Mouse (Mus musculus) kidney, postnatal 25 days (tissue): Measurements from ENCODE around the gene Mettl22.

Experiments used
- DNase-seq, 2 experiments: peaks; one replicate each; pipeline ENCODE4 v3.0.0; 2021; ENCODE audit warnings: mixed read lengths in 2 of 2

Gene Mettl22

GRCm38 (mm10) chr16:8470603-8471481 is at the start of gene Mettl22:
Gene Mettl22, plus strand, starts transcription at chr16:8470788.
- DNase-seq: peak; percentile 88 to 95

- DNase-seq: no peak
Measured at GRCm38 (mm10) chr16:8420842-8421241, 49.7 kb upstream of the Mettl22 start.

- no peak for DNase-seq
Measured at GRCm38 (mm10) chr16:8423626-8424114, 46.9 kb upstream of the Mettl22 start.

- no peak for DNase-seq
Measured at GRCm38 (mm10) chr16:8424161-8424970, 46.2 kb upstream of the Mettl22 start.

- peak in 1 of 2 experiments; percentile 54 for DNase-seq
Measured at GRCm38 (mm10) chr16:8424971-8425330, 45.6 kb upstream of the Mettl22 start, which contains the start of gene Tmem114. Gene Tmem114, minus strand, starts transcription at chr16:8425136.

GRCm38 (mm10) chr16:8425736-8426135 is 44.9 kb upstream of the Mettl22 start:
- DNase-seq: no peak

GRCm38 (mm10) chr16:8429531-8429930 is 41.1 kb upstream of the Mettl22 start:
- DNase-seq: no peak

- no peak for DNase-seq
Measured at GRCm38 (mm10) chr16:8432616-8433015, 38.0 kb upstream of the Mettl22 start.

GRCm38 (mm10) chr16:8444911-8445310 is 25.7 kb upstream of the Mettl22 start:
- DNase-seq: no peak

GRCm38 (mm10) chr16:8446256-8446655 is 24.3 kb upstream of the Mettl22 start:
- DNase-seq: no peak

GRCm38 (mm10) chr16:8453301-8453700 is 17.3 kb upstream of the Mettl22 start:
- DNase-seq: no peak

GRCm38 (mm10) chr16:8455221-8455620 is 15.4 kb upstream of the Mettl22 start:
- DNase-seq: no peak

- no peak for DNase-seq
Measured at GRCm38 (mm10) chr16:8458391-8458790, 12.2 kb upstream of the Mettl22 start.

- peak; percentile 48 to 76 for DNase-seq
Measured at GRCm38 (mm10) chr16:8459098-8459497, 11.5 kb upstream of the Mettl22 start.

- no peak for DNase-seq
Measured at GRCm38 (mm10) chr16:8470132-8470531, 456 bp upstream of the Mettl22 start.

- no peak for DNase-seq
Measured at GRCm38 (mm10) chr16:8487396-8488005, 16.9 kb downstream of the Mettl22 start.

- no peak for DNase-seq
Measured at GRCm38 (mm10) chr16:8489340-8489739, 18.8 kb downstream of the Mettl22 start.

- DNase-seq: peak in 1 of 2 experiments; percentile 30
Measured at GRCm38 (mm10) chr16:8491743-8492490, 21.3 kb downstream of the Mettl22 start.

GRCm38 (mm10) chr16:8494268-8494667 is 23.7 kb downstream of the Mettl22 start:
- DNase-seq: peak; percentile 68 to 79

GRCm38 (mm10) chr16:8496967-8497366 is 26.4 kb downstream of the Mettl22 start:
- no peak for DNase-seq

GRCm38 (mm10) chr16:8504271-8504670 is 33.7 kb downstream of the Mettl22 start:
- DNase-seq: no peak

- no peak for DNase-seq
Measured at GRCm38 (mm10) chr16:8509894-8510293, 39.3 kb downstream of the Mettl22 start.
